ENCODE assay signal across 8 mouse cellular contexts in genomic region chr2:6255989-6256841, GRCm38 (mm10). TPM values are rescaled to one million over a fixed set of nuclear protein-coding genes. Genes with fewer than 3 reads are reported as not detected.
DNase-seq lines count a peak whose midpoint lies in the region; ATAC-seq and TF ChIP-seq lines count a peak whose summit lies in the region.

No protein-coding gene starts in this region.

- H3K4me3 ChIP-seq in midbrain, embryonic 10.5 days: no peak overlapping the region
- H3K4me3 ChIP-seq in midbrain, embryonic 11.5 days (ENCODE audit: low read depth, low read length): no peak overlapping the region
- no peak overlapping the region for H3K4me3 ChIP-seq in kidney, adult 2 months (ENCODE audit: insufficient read depth, low read depth, low read length)
- H3K4me3 ChIP-seq in limb, embryonic 10.5 days: no peak overlapping the region
- no peak overlapping the region for H3K4me3 ChIP-seq in stomach, postnatal 0 days (ENCODE audit: low read depth, low read length)

- no peak for ATAC-seq in midbrain, embryonic 11.5 days (ENCODE audit: low FRiP score)
- peak; percentile 71 for ATAC-seq in stomach, postnatal 0 days (ENCODE audit: low FRiP score, low TSS enrichment)

- peak overlapping the region; percentile 55; the same call in 1 of the 2 replicates for H3K27ac ChIP-seq in midbrain, embryonic 10.5 days (replicated peaks)
- no peak overlapping the region for H3K27ac ChIP-seq in midbrain, embryonic 11.5 days (ENCODE audit: low read depth, low read length)
- H3K27ac ChIP-seq in kidney, adult 2 months (ENCODE audit: insufficient read depth, low read depth, low read length): peak overlapping the region; percentile 12
- H3K27ac ChIP-seq in limb, embryonic 10.5 days: peak overlapping the region; percentile 62; the same call in 1 of the 2 replicates
- H3K27ac ChIP-seq in stomach, postnatal 0 days (replicated peaks): peak overlapping the region; percentile 78

- no peak overlapping the region for H3K4me2 ChIP-seq in midbrain, embryonic 11.5 days
- 0 out of 2 replicates have a peak overlapping the region, but pooled peaks have one; percentile 3 for H3K4me2 ChIP-seq in stomach, postnatal 0 days (replicated peaks; ENCODE audit: low read depth)

- H3K9me3 ChIP-seq in midbrain, embryonic 10.5 days (replicated peaks): peaks cover 20% of the 10 kb centered on the region
- H3K9me3 ChIP-seq in midbrain, embryonic 11.5 days (ENCODE audit: control insufficient read depth, low read length): peaks cover 2% of the 10 kb centered on the region; the same call in 1 of the 2 replicates
- H3K9me3 ChIP-seq in limb, embryonic 10.5 days (replicated peaks): no peaks in the 10 kb centered on the region
- no peaks in the 10 kb centered on the region for H3K9me3 ChIP-seq in stomach, postnatal 0 days (ENCODE audit: control insufficient read depth, low read length)

- intact Hi-C loops in gastrocnemius, postnatal 14 days (cut with DNase I; ENCODE audit: low total_unique reads): no loop called here

- no peak for TF ChIP-seq POLR2A in kidney, adult 2 months (IDR thresholded peaks at IDR 0.05; ENCODE audit: low read depth, low read length)

- no peak for TF ChIP-seq CTCF in kidney, adult 2 months (conservative IDR thresholded peaks at IDR 0.05; ENCODE audit: insufficient read depth, insufficient read length, low read depth, low read length)
- no peak for TF ChIP-seq CTCF in stomach, postnatal 0 days (IDR thresholded peaks at IDR 0.05; ENCODE audit: low read depth)

- 87% methylated on average over 19 of the region's 19 CpGs for WGBS in midbrain, embryonic 10.5 days
- 83% methylated on average over 19 of the region's 19 CpGs for WGBS in midbrain, embryonic 11.5 days
- 50% methylated on average over 19 of the region's 19 CpGs for WGBS in kidney, adult 2 months
- 82% methylated on average over 19 of the region's 19 CpGs for WGBS in limb, embryonic 10.5 days
- WGBS in stomach, postnatal 0 days: 38% methylated on average over 19 of the region's 19 CpGs

- H3K9ac ChIP-seq in midbrain, embryonic 11.5 days (ENCODE audit: low read length): no peak overlapping the region
- H3K9ac ChIP-seq in stomach, postnatal 0 days (ENCODE audit: low read length): no peak overlapping the region; the same call in 1 of the 2 replicates

- peaks cover 44% of the 10 kb centered on the region for H3K27me3 ChIP-seq in midbrain, embryonic 10.5 days (ENCODE audit: low read depth, poor library complexity, severe bottlenecking)
- peaks cover 4% of the 10 kb centered on the region for H3K27me3 ChIP-seq in midbrain, embryonic 11.5 days (ENCODE audit: control insufficient read depth, insufficient read depth, low read length)
- H3K27me3 ChIP-seq in kidney, adult 2 months (replicated peaks; ENCODE audit: control insufficient read depth, insufficient read depth, low read length): no peaks in the 10 kb centered on the region
- H3K27me3 ChIP-seq in limb, embryonic 10.5 days (ENCODE audit: low read depth, poor library complexity, severe bottlenecking): no peaks in the 10 kb centered on the region
- H3K27me3 ChIP-seq in stomach, postnatal 0 days (ENCODE audit: control insufficient read depth, insufficient read depth, low read length): no peaks in the 10 kb centered on the region

- H3K36me3 ChIP-seq in midbrain, embryonic 10.5 days: no peaks in the 10 kb centered on the region
- H3K36me3 ChIP-seq in midbrain, embryonic 11.5 days (ENCODE audit: control insufficient read depth, insufficient read depth, low read length): no peaks in the 10 kb centered on the region
- H3K36me3 ChIP-seq in kidney, adult 2 months (ENCODE audit: control insufficient read depth, insufficient read depth, low read length): no peaks in the 10 kb centered on the region
- H3K36me3 ChIP-seq in limb, embryonic 10.5 days: no peaks in the 10 kb centered on the region
- H3K36me3 ChIP-seq in stomach, postnatal 0 days (ENCODE audit: control insufficient read depth, insufficient read depth, low read length): no peaks in the 10 kb centered on the region

- no peak for TF ChIP-seq EP300 in stomach, postnatal 0 days (optimal IDR thresholded peaks at IDR 0.05)

- no peak for DNase-seq in midbrain, embryonic 10.5 days (ENCODE audit: low spot score)
- DNase-seq in midbrain, embryonic 11.5 days (ENCODE audit: low spot score, missing footprints): no peak
- DNase-seq in cerebellum, postnatal 10 days: peak; percentile 74 to 85
- DNase-seq in gastrocnemius, postnatal 14 days: peak; percentile 34
- peak; percentile 41 for DNase-seq in kidney, adult 2 months
- no peak for DNase-seq in limb, embryonic 10.5 days (ENCODE audit: low spot score)
- DNase-seq in natural killer cell, adult 2 months (ENCODE audit: low spot score in 2 of 2): peak; percentile 2 to 78
- peak; percentile 53 for DNase-seq in stomach, postnatal 0 days (ENCODE audit: low spot score)

- H3K4me1 ChIP-seq in midbrain, embryonic 10.5 days: peaks cover 4% of the 10 kb centered on the region
- peaks cover 1% of the 10 kb centered on the region; the same call in 1 of the 2 replicates for H3K4me1 ChIP-seq in midbrain, embryonic 11.5 days (ENCODE audit: control insufficient read depth, insufficient read depth, low read length)
- no peaks in the 10 kb centered on the region; the same call in 1 of the 2 replicates for H3K4me1 ChIP-seq in kidney, adult 2 months (ENCODE audit: control insufficient read depth, insufficient read depth, low read length)
- peaks cover 11% of the 10 kb centered on the region; the same call in 1 of the 2 replicates for H3K4me1 ChIP-seq in limb, embryonic 10.5 days
- H3K4me1 ChIP-seq in stomach, postnatal 0 days (replicated peaks; ENCODE audit: control insufficient read depth, insufficient read depth): peaks cover 5% of the 10 kb centered on the region; the same call in 1 of the 2 replicates

RNA-seq across cellular contexts. Expression of gene Echdc3, which starts 43.4 kb away (rescaled TPM):
- 2.0 and 2.5 TPM in 2 replicates for polyA plus RNA-seq in midbrain, embryonic 10.5 days (2016; fragmentation: Nextera tagmentation; extraction: Ambion mirVana)
- polyA plus RNA-seq in midbrain, embryonic 11.5 days (2014; fragmentation: Nextera tagmentation; extraction: Ambion mirVana): 2.2 and 2.8 TPM in 2 replicates
- total RNA-seq in gastrocnemius, postnatal 14 days (2021): 1 to 10 TPM; 7.9 to 8.7 TPM
- polyA plus RNA-seq in kidney, adult 2 months (2012; rRNA removed): 67.9 and 74.7 TPM in 2 replicates
- 4.0 and 4.2 TPM in 2 replicates for polyA plus RNA-seq in limb, embryonic 10.5 days (2016; fragmentation: Nextera tagmentation; extraction: Ambion mirVana)
- 8.1 and 9.1 TPM in 2 replicates for polyA plus RNA-seq in stomach, postnatal 0 days (2015; fragmentation: Nextera tagmentation; extraction: Ambion mirVana)

Comparison
In these comparisons a context has a peak if more than half of its experiments do, and no peak if none do; other contexts are left out.
1. DNase-seq: peak in cerebellum, postnatal 10 days (2 of 2), gastrocnemius, postnatal 14 days (single experiment), kidney, adult 2 months (single experiment), natural killer cell, adult 2 months (2 of 2) and stomach, postnatal 0 days (single experiment); none in midbrain, embryonic 10.5 days (single experiment), midbrain, embryonic 11.5 days (single experiment) and limb, embryonic 10.5 days (single experiment).